Mouse (Mus musculus): ENCODE measurements at regions not wholly inside any gene's neighbourhood (a gene's known extent, or its start where the extent isn't known, plus 50 kb on each side); places are given as distances from the start of the nearest gene placed in this dataset.

- TF ChIP-seq POLR2A (IDR thresholded peaks at IDR 0.05; ENCODE audit: low read depth, low read length) (no peak), CTCF (IDR thresholded peaks at IDR 0.05; ENCODE audit: extremely low read depth, insufficient read length, insufficient replicate concordance, low read depth, low read length) (no peak)
- no peaks in the 10 kb centered on the region for H3K36me3 ChIP-seq (ENCODE audit: control insufficient read depth, insufficient read depth, low read length)
- H3K4me3 ChIP-seq (ENCODE audit: low read depth, low read length), result no peak overlapping the region
- H3K4me1 ChIP-seq (ENCODE audit: control insufficient read depth, insufficient read depth, insufficient read length, low read length), result no peaks in the 10 kb centered on the region
- no peaks in the 10 kb centered on the region for H3K27me3 ChIP-seq (ENCODE audit: control insufficient read depth, insufficient read depth, low read length)
- 70% methylated on average over 4 of the region's 4 CpGs for WGBS
- H3K27ac ChIP-seq (ENCODE audit: insufficient read depth, low read depth, low read length), result no peak overlapping the region
Observed at GRCm38 (mm10) chr7:34506816-34507215, 113.7 kb upstream of the Lsm14a start.

GRCm38 (mm10) chr7:34493892-34494291, 100.8 kb upstream of the Lsm14a start:
- TF ChIP-seq CTCF (IDR thresholded peaks at IDR 0.05; ENCODE audit: extremely low read depth, insufficient read length, insufficient replicate concordance, low read depth, low read length), result no peak
- no peak for TF ChIP-seq POLR2A (IDR thresholded peaks at IDR 0.05; ENCODE audit: low read depth, low read length)
- WGBS, result 57% methylated on average over 10 of the region's 10 CpGs
- no peaks in the 10 kb centered on the region for H3K36me3 ChIP-seq (ENCODE audit: control insufficient read depth, insufficient read depth, low read length)
- no peak overlapping the region for H3K4me3 ChIP-seq (ENCODE audit: low read depth, low read length)
- H3K27me3 ChIP-seq (ENCODE audit: control insufficient read depth, insufficient read depth, low read length), result no peaks in the 10 kb centered on the region
- no peak overlapping the region for H3K27ac ChIP-seq (ENCODE audit: insufficient read depth, low read depth, low read length)
- no peaks in the 10 kb centered on the region for H3K4me1 ChIP-seq (ENCODE audit: control insufficient read depth, insufficient read depth, insufficient read length, low read length)

DNA sequence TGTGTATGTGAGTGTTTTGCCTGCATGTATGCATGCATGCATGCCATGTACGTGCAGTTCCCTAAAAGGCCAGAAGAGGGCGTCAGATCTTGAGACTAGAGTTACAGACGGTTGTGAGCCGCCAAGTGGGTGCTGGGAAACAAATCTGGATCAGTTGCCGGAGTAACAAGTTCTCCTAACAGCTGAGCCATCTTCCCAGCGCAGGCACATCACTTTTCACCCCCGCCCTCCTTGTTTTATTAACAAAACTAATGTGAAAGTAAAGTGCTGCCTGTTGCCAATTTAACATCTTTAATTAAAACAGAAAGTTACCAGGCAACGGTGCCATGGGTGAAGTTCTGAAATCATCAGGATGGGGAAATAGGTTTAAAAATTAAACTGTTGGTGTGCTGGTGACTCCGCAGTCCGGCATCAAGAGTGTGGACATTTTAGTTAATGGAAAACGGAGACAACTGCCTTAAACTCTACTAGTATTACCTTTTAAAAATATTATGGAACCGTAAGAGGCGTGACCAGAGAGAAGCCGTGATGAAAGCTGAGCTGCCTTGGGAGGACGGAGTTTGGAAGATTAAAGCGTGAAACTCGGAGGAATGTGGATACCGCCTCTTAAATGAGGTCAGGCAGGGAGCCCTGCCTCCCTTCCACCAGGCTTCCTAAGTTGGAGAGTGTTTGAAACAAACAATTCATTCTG, 91.9 kb upstream of the Lsm14a start:
- H3K36me3 ChIP-seq (ENCODE audit: control insufficient read depth, insufficient read depth, low read length), result no peaks in the 10 kb centered on the region
- no peaks in the 10 kb centered on the region for H3K4me1 ChIP-seq (ENCODE audit: control insufficient read depth, insufficient read depth, insufficient read length, low read length)
- no peak for TF ChIP-seq POLR2A (IDR thresholded peaks at IDR 0.05; ENCODE audit: low read depth, low read length)
- TF ChIP-seq CTCF (IDR thresholded peaks at IDR 0.05; ENCODE audit: extremely low read depth, insufficient read length, insufficient replicate concordance, low read depth, low read length), result no peak
- no peak overlapping the region for H3K27ac ChIP-seq (ENCODE audit: insufficient read depth, low read depth, low read length)
- WGBS, result 64% methylated on average over 18 of the region's 18 CpGs
- H3K27me3 ChIP-seq (ENCODE audit: control insufficient read depth, insufficient read depth, low read length), result no peaks in the 10 kb centered on the region
- no peak overlapping the region for H3K4me3 ChIP-seq (ENCODE audit: low read depth, low read length)

DNA sequence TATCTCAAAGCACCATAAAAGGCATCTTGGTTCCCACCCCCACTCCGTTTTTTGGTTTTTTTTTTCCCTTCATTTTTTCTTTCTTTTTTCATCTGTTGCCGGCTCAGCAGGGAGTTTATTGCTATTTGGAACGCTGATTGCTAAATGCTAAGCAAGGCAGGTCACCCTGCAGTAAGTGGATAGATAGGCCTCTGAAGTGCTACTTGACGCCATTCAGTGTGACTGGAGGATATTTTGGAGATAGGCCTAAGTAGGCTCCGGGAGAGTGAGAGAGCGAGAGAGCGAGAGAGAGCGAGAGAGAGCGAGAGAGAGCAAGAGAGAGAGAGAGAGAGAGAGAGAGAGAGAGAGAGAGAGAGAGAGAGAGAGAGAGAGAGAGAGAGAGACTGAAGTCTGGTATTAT, 90.3 kb upstream of the Lsm14a start:
- Histone ChIP-seq H3K27ac (ENCODE audit: insufficient read depth, low read depth, low read length) (no peak overlapping the region), H3K36me3 (ENCODE audit: control insufficient read depth, insufficient read depth, low read length) (no peaks in the 10 kb centered on the region), H3K4me3 (ENCODE audit: low read depth, low read length) (no peak overlapping the region), H3K4me1 (ENCODE audit: control insufficient read depth, insufficient read depth, insufficient read length, low read length) (no peaks in the 10 kb centered on the region), H3K27me3 (ENCODE audit: control insufficient read depth, insufficient read depth, low read length) (no peaks in the 10 kb centered on the region)
- no peak for TF ChIP-seq CTCF (IDR thresholded peaks at IDR 0.05; ENCODE audit: extremely low read depth, insufficient read length, insufficient replicate concordance, low read depth, low read length)
- no peak for TF ChIP-seq POLR2A (IDR thresholded peaks at IDR 0.05; ENCODE audit: low read depth, low read length)
- WGBS, result 59% methylated on average over 8 of the region's 9 CpGs

DNA sequence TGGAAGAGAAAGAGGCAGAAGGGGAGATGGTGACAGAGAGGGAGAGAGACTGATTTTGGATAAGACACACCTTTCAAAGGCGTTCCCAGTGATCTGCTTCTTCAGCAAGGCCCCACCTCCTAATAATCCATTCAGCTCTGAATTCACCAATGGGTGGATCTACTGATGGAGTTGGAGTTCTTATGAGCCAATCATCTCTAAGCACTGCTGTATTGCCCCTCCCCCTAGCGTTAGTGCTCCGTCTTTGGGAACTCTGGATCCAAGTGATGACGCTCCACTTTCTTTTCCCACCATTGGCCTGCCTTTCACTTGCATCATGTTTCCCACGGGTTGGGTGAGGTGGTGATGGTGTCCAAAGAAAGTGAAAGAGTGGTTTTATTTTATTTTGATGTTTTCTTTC, 87.7 kb upstream of the Lsm14a start:
- H3K27ac ChIP-seq (ENCODE audit: insufficient read depth, low read depth, low read length), result no peak overlapping the region
- 77% methylated on average over 5 of the region's 5 CpGs for WGBS
- no peaks in the 10 kb centered on the region for H3K4me1 ChIP-seq (ENCODE audit: control insufficient read depth, insufficient read depth, insufficient read length, low read length)
- no peaks in the 10 kb centered on the region for H3K36me3 ChIP-seq (ENCODE audit: control insufficient read depth, insufficient read depth, low read length)
- no peaks in the 10 kb centered on the region for H3K27me3 ChIP-seq (ENCODE audit: control insufficient read depth, insufficient read depth, low read length)
- TF ChIP-seq CTCF (IDR thresholded peaks at IDR 0.05; ENCODE audit: extremely low read depth, insufficient read length, insufficient replicate concordance, low read depth, low read length), result no peak
- TF ChIP-seq POLR2A (IDR thresholded peaks at IDR 0.05; ENCODE audit: low read depth, low read length), result no peak
- no peak overlapping the region for H3K4me3 ChIP-seq (ENCODE audit: low read depth, low read length)

- TF ChIP-seq CTCF (IDR thresholded peaks at IDR 0.05; ENCODE audit: extremely low read depth, insufficient read length, insufficient replicate concordance, low read depth, low read length) (no peak), POLR2A (IDR thresholded peaks at IDR 0.05; ENCODE audit: low read depth, low read length) (no peak)
- Histone ChIP-seq H3K36me3 (ENCODE audit: control insufficient read depth, insufficient read depth, low read length) (no peaks in the 10 kb centered on the region), H3K4me3 (ENCODE audit: low read depth, low read length) (no peak overlapping the region), H3K27me3 (ENCODE audit: control insufficient read depth, insufficient read depth, low read length) (no peaks in the 10 kb centered on the region), H3K4me1 (ENCODE audit: control insufficient read depth, insufficient read depth, insufficient read length, low read length) (no peaks in the 10 kb centered on the region), H3K27ac (ENCODE audit: insufficient read depth, low read depth, low read length) (no peak overlapping the region)
- WGBS, result 68% methylated on average over 14 of the region's 14 CpGs
Observed at GRCm38 (mm10) chr7:34471003-34471402, 77.9 kb upstream of the Lsm14a start.

DNA sequence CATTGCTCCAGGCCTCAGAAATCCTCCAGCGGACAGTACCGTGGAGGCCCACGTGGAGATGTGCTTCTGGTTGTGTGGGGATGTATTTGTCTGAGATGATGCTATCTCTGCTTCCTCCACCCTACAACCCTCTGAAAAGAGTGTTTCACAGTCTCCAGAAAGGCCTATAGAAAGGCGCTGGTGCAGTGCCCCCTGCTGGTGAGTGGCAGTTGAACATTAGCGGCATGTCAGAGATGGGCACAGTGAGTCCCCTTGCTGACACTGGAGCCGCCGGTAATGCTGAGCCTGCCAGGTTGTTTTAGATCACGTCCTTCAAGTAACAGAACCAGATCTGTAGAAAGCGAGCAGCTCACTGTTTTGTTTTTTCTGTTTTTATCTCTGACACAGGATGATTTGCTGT, 69.0 kb upstream of the Lsm14a start:
- no peaks in the 10 kb centered on the region for H3K4me1 ChIP-seq (ENCODE audit: control insufficient read depth, insufficient read depth, insufficient read length, low read length)
- no peaks in the 10 kb centered on the region for H3K36me3 ChIP-seq (ENCODE audit: control insufficient read depth, insufficient read depth, low read length)
- H3K4me3 ChIP-seq (ENCODE audit: low read depth, low read length), result no peak overlapping the region
- no peak overlapping the region for H3K27ac ChIP-seq (ENCODE audit: insufficient read depth, low read depth, low read length)
- 57% methylated on average over 9 of the region's 9 CpGs for WGBS
- TF ChIP-seq CTCF (IDR thresholded peaks at IDR 0.05; ENCODE audit: extremely low read depth, insufficient read length, insufficient replicate concordance, low read depth, low read length) (peak; percentile 42; the same call in 1 of the 2 replicates), POLR2A (IDR thresholded peaks at IDR 0.05; ENCODE audit: low read depth, low read length) (no peak)
- no peaks in the 10 kb centered on the region for H3K27me3 ChIP-seq (ENCODE audit: control insufficient read depth, insufficient read depth, low read length)
